Mouse (Mus musculus) spleen, postnatal 4 days (tissue): ENCODE results near the gene Tefm.
A peak's percentile ranks its signal among the peaks of the same experiment; 100 is the strongest.
"Not testable (repeated sequence)": the region's sequence is repeated elsewhere in the genome, so short reads cannot be mapped to it uniquely, and the experiment has no call there.

Experiments used
- DNase-seq, 2 experiments: peaks; one replicate each; pipeline ENCODE4 v3.0.0; 2022; ENCODE audit warnings: low spot score in 2 of 2

The Tefm gene

GRCm38 (mm10) chr11:80156841-80157240 is 14.9 kb upstream of the Tefm start:
- DNase-seq: no peak

GRCm38 (mm10) chr11:80155961-80156360 is 14.0 kb upstream of the Tefm start:
- DNase-seq: no peak

- no peak for DNase-seq
Measured at GRCm38 (mm10) chr11:80155541-80155940, 13.6 kb upstream of the Tefm start.

GRCm38 (mm10) chr11:80154501-80154900 is 12.5 kb upstream of the Tefm start:
- DNase-seq: no peak

- DNase-seq: peak; percentile 87 to 92
Measured at GRCm38 (mm10) chr11:80153857-80154495, 12.0 kb upstream of the Tefm start, which contains the start of gene Adap2. TSS of gene Adap2 (plus strand) at chr11:80154105.

- DNase-seq: no peak
Measured at GRCm38 (mm10) chr11:80152376-80152775, 10.4 kb upstream of the Tefm start.

- DNase-seq: no peak
Measured at GRCm38 (mm10) chr11:80151541-80151940, 9.6 kb upstream of the Tefm start.

- no peak for DNase-seq
Measured at GRCm38 (mm10) chr11:80150566-80150965, 8.6 kb upstream of the Tefm start.

GRCm38 (mm10) chr11:80149412-80150023 is 7.5 kb upstream of the Tefm start:
- DNase-seq: no peak

- not testable (repeated sequence) for DNase-seq
Measured at GRCm38 (mm10) chr11:80148974-80149373, 7.0 kb upstream of the Tefm start.

- no peak for DNase-seq
Measured at GRCm38 (mm10) chr11:80148313-80148712, 6.3 kb upstream of the Tefm start.

GRCm38 (mm10) chr11:80147748-80148147 is 5.8 kb upstream of the Tefm start:
- no peak for DNase-seq

- peak; percentile 31 to 67 for DNase-seq
Measured at GRCm38 (mm10) chr11:80145787-80146275, 3.9 kb upstream of the Tefm start.

- no peak for DNase-seq
Measured at GRCm38 (mm10) chr11:80142872-80143271, 897 bp upstream of the Tefm start.

GRCm38 (mm10) chr11:80137773-80138172 is 4.2 kb downstream of the Tefm start:
- no peak for DNase-seq

- DNase-seq: no peak
Measured at GRCm38 (mm10) chr11:80136786-80137185, 5.2 kb downstream of the Tefm start.

- DNase-seq: no peak
Measured at GRCm38 (mm10) chr11:80135954-80136683, 5.9 kb downstream of the Tefm start.

- no peak for DNase-seq
Measured at GRCm38 (mm10) chr11:80134744-80135143, 7.2 kb downstream of the Tefm start.

- DNase-seq: no peak
Measured at GRCm38 (mm10) chr11:80132050-80132449, 9.9 kb downstream of the Tefm start.

- DNase-seq: no peak
Measured at GRCm38 (mm10) chr11:80116411-80116810, 25.6 kb downstream of the Tefm start.

- DNase-seq: no peak
Measured at GRCm38 (mm10) chr11:80104407-80104806, 37.6 kb downstream of the Tefm start.

GRCm38 (mm10) chr11:80101298-80101697 is 40.7 kb downstream of the Tefm start:
- DNase-seq: no peak
